Mouse (Mus musculus) gastrocnemius, postnatal 25 days (tissue): ENCODE data around the gene Cyp26c1. TPM values are rescaled to one million over a fixed set of nuclear protein-coding genes. Genes with fewer than 3 reads are reported as not detected.

Experiments used
- DNase-seq: peaks from one replicate; pipeline ENCODE4 v3.0.0; 2022
- total RNA-seq, 2 experiments: library from RNA; stranded (reverse); gene quantifications; 1 replicate in 1 of 2; 2 replicates in 1 of 2; pipeline ENCODE4 v1.2.3; 2021

Cyp26c1 gene
- total RNA-seq, 2 experiments from 2014 or later = 0.16 TPM; not detected in 1

- no peak for DNase-seq
Observed at GRCm38 (mm10) chr19:37698273-37699160, 13.1 kb downstream of the Cyp26c1 start.

- DNase-seq = no peak
Observed at GRCm38 (mm10) chr19:37699711-37700110, 14.3 kb downstream of the Cyp26c1 start.

GRCm38 (mm10) chr19:37702377-37703076, 17.1 kb downstream of the Cyp26c1 start:
- no peak for DNase-seq

GRCm38 (mm10) chr19:37703902-37704509, 18.6 kb downstream of the Cyp26c1 start:
- no peak for DNase-seq

GRCm38 (mm10) chr19:37705722-37706121, 20.3 kb downstream of the Cyp26c1 start:
- DNase-seq = no peak

GRCm38 (mm10) chr19:37714681-37715080, 29.3 kb downstream of the Cyp26c1 start:
- DNase-seq = no peak

- no peak for DNase-seq
Observed at GRCm38 (mm10) chr19:37715980-37716379, 30.6 kb downstream of the Cyp26c1 start.

GRCm38 (mm10) chr19:37716524-37717175, 31.3 kb downstream of the Cyp26c1 start:
- DNase-seq = no peak

- DNase-seq = no peak
Observed at GRCm38 (mm10) chr19:37719166-37719565, 33.8 kb downstream of the Cyp26c1 start.

- DNase-seq = no peak
Observed at GRCm38 (mm10) chr19:37724591-37724990, 39.2 kb downstream of the Cyp26c1 start.

GRCm38 (mm10) chr19:37726585-37726984, 41.2 kb downstream of the Cyp26c1 start:
- no peak for DNase-seq

- no peak for DNase-seq
Observed at GRCm38 (mm10) chr19:37727366-37727765, 42.0 kb downstream of the Cyp26c1 start.

GRCm38 (mm10) chr19:37735426-37735825, 50.0 kb downstream of the Cyp26c1 start:
- no peak for DNase-seq

- no peak for DNase-seq
Observed at GRCm38 (mm10) chr19:37738575-37738974, 53.2 kb downstream of the Cyp26c1 start.

- DNase-seq = no peak
Observed at GRCm38 (mm10) chr19:37740043-37740442, 54.7 kb downstream of the Cyp26c1 start.

Other genes starting within 250 kb of the Cyp26c1 start
- 10 to 100 TPM; 33.3 to 43.8 TPM for gene Exoc6, start 135.2 kb upstream of the Cyp26c1 start, total RNA-seq
- gene Cyp26a1, start 12.2 kb downstream of the Cyp26c1 start, total RNA-seq = under 1 TPM in 1 of 2 experiments, not detected in 1; 0.38 TPM